Mouse (Mus musculus) adrenal gland, postnatal 14 days (tissue): ENCODE results near the gene Smim24. TPM values are rescaled to one million over a fixed set of nuclear protein-coding genes. Genes with fewer than 3 reads are reported as not detected.

Experiments
- DNase-seq: peaks from one replicate; pipeline ENCODE4 v3.0.0; 2021; ENCODE audit warnings: mixed read lengths
- total RNA-seq: library from RNA; stranded (reverse); gene quantifications from 2 replicates; pipeline ENCODE4 v1.2.3, GENCODE M21; 2021

Gene Smim24
- total RNA-seq, 1 experiment from 2014 or later: 1.9 TPM

DNA sequence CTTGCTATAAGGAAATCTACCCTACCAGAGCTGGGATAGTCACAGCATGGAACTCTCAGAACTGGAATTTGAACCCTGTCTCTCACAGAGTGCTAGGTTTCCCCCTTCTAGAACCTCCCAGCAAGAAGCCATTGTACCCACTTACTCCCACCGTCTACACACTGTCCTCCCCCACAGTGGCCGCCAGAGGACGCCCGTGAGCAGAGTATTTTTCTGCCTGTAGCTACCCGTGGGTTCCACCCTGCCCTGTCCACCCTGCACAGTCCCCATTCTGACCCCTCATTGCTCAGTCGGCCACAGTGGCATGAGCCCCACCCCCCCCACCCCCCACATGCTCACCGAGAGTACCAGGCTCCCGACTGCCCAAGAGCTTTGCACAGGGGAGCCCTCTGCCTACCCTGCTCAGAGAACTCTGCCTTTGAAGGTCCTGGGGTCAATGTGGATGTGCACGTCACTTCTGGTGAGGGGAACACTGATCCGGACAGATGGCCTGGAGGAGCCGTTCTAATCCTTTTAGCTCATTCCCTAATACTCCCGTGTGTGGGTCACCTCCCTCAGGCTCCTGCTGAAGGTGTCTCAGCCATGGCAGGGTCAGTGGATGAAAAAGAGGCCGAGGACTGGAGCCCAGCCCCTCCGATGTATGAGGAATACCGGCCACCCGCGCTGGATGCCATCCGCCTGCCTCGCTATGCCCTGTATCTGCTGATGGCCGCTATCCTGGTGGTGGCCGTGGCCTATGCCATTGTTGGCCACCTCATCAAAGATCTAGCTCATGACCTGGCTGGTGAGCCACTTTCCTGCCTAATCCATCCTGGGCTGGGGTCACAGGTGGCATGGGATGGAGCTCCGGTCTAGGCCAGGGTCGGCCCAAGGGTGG is 2.8 kb upstream of the Smim24 start:
- DNase-seq: peak; percentile 89

DNA sequence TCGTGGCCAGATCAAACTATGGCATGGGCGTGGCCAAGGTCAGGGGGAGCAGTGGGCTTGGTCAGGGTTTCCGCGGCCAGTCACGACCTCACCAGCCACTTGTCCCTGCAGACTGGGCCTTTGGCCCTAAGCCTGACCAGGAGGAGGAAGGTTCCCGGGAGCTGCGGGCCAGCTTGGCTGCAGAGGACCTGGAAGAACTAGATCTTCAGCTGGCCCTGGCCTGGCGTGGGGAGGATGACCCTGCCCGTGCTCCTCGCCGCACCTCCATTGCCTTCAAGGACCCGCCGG is 2.2 kb upstream of the Smim24 start:
- peak; percentile 45 for DNase-seq

- no peak for DNase-seq
Observed at GRCm38 (mm10) chr10:81392270-81392669, 581 bp upstream of the Smim24 start.

DNA sequence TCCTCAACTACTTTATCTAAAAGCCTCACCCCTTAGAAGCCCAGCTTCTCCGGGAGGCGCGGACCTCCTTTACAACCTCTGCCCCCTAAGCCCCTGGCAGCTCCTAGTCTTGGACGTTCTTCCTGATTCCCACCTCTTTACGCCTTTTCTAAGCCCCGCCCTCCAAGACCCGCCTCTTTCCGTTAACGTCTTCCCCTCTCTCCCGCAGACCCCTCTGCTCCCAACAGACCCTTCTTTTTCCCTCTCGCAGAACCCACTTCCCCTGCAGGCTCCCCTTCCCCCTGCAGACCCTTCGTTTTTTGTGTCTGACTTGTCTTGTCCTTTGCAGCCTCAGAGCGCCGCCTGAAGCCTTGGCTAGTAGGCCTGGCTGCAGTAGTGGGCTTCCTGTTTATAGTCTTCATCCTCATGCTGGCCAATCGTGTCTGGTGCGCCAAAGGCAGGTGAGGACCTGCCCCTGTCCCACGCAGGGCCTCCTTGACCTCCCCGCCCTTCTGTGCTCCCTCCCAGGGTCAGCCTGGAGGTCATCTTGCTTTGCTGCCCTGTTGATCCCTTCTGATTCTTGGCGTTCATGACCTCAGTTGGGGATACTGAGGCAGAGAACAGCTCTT is 709 bp downstream of the Smim24 start:
- DNase-seq: peak; percentile 38

GRCm38 (mm10) chr10:81395127-81395526 is 2.3 kb downstream of the Smim24 start:
- peak; percentile 79 for DNase-seq

- DNase-seq: no peak
Observed at GRCm38 (mm10) chr10:81395865-81396264, 3.0 kb downstream of the Smim24 start.

GRCm38 (mm10) chr10:81396749-81397148 is 3.9 kb downstream of the Smim24 start:
- no peak for DNase-seq

DNA sequence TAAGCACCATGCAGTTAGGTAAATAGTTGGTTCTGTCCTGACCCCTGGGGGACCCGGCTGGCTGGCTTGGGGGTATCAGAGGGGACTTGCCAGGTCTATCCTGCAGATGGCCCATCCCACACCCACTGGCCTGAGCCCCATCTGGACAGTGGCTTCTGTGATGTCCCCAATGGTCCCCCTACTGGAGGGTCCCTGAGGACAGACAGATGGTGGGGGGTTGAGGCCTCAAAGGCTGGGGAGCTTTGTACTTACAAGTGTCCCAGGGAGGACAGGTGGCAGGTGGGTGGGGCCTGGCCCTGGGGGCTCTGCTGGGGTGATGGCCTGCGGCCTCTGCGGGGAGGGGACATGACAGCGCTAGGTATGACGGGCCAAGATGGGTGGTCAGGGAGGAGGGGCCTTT is 6.4 kb downstream of the Smim24 start:
- no peak for DNase-seq

GRCm38 (mm10) chr10:81399798-81400308 is 7.0 kb downstream of the Smim24 start:
- DNase-seq: no peak

DNA sequence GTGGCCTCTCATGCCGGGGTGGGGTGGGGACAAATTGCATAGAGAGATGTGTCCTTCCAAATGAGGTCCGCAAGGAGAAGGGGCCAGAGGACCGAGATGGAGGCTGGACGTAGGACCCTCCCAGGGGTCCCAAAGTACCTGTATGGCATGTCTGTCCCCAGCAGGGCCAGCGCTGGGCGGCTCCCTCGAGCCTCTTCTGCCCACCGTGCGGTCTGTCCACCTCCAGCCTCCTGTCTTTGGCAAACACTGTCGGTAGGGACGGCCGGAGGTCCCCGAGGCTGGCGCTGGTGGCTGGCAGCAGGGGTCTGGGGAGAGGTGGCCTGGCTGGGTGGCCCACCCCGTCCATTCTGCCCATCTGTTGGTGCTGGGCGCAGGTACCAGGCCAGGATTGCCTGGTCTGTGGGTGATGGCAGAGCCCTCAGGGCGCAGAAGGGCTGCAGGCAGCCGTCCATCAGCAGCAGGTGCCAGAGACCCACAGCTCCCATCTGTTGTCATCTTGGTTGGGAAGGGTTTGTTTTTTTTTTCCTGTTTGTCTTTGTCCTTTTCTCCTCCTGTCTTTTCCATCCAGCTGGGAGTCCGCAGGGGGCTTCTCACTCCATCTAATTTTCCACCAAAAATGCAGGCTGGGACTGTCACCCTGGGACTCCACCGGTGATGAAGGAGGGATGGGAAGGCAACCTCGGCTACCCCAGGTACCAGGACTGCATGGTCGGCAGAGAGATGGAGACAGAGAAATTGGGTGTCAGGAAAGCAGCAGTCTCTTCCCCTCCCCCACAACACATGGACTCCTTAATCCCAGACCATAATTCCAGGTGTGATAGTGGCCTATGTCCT is 7.7 kb downstream of the Smim24 start:
- no peak for DNase-seq

DNA sequence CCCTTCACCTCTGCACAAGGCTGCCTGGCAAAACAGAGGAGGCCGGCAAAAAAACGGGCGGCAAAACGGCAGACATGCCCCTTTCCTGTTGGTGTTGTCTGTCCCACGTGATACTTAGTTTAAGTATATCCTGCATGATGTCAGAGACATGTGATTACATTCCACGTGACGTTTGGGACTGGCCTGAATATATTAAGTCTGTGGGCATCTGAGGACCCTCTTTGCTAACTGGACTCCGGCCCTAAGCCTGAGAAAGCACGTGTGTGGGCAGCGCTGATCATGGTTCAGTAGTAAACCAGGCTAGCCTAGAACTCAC is 8.3 kb downstream of the Smim24 start:
- no peak for DNase-seq

GRCm38 (mm10) chr10:81401521-81402226 is 8.8 kb downstream of the Smim24 start:
- DNase-seq: peak; percentile 74

DNA sequence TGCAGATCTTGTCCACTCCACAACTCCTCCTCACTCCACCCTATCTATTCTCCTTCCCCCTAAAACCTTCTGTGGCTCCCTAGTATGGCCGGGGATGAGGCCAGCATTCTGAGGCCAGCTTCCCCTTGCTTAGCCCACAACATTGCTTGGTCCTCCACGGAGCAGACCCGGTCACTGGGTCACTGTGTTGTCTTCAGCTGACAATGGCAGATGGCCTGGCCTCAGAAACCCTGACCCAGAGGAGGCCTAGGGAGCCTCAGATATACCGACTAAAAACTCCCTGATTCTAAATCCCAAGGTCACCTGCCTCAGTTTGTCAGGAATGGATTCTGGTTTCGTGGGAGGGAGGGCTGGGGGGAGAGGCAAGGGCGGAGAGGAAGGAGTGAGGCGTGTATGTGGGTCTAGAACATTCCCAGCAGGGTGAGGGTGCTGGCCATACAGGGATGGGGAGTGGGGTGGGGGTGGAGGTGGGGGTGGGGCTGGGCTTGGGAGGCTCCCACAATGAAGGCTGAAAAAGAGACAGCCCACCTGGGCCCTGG is 9.4 kb downstream of the Smim24 start:
- DNase-seq: no peak

GRCm38 (mm10) chr10:81403511-81403910 is 10.7 kb downstream of the Smim24 start:
- DNase-seq: no peak

GRCm38 (mm10) chr10:81404082-81404481 is 11.2 kb downstream of the Smim24 start:
- no peak for DNase-seq

DNA sequence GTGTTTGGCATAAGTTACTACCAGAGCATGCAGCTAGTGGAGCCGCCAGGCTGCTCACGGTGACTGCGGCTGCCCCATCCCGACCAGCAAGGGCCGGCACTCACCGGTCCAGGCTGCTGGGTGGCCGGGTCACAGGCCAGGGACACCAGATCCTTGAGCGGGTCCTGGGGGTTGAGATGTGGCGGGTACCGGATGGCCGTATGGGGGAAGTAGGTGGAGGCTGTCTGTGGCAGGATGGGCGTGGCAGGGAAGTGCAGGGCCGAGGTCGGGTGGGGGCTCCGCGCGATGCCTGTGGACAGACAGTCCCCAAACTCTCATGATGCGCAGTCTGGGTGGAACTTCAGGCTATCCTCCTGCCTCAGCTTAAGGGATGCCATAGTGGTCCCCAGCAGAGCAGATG is 11.9 kb downstream of the Smim24 start:
- no peak for DNase-seq

DNA sequence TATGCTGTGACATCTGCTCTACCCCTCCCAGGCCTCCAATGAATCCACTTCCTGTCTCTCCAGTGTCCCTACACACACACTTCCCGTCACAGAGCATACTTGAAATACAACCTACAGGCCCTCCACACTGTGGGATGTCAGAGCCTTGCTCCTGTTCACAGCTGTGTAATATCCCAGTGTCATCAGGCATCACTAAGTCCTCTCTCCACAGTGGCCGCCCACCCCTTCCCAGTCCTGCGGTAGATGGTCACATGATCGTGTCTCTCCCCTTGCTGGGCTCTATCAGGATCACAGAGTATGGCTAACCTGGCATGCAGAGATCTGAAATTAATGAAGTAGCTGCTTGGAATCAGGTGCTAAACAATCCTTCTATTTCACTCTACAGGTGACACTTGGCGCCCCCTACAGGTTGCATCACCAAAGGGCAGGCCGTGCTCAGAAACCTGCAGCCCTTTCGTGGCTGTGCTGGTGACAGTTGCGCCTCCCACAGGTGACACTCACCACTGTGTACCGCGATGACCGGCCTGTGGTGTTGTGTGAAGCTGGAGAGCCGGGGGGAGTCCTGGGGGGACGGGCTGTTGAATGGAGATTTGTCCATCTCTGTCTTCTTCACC is 12.8 kb downstream of the Smim24 start:
- peak; percentile 80 for DNase-seq

- DNase-seq: no peak
Observed at GRCm38 (mm10) chr10:81406504-81407440, 13.9 kb downstream of the Smim24 start.

DNA sequence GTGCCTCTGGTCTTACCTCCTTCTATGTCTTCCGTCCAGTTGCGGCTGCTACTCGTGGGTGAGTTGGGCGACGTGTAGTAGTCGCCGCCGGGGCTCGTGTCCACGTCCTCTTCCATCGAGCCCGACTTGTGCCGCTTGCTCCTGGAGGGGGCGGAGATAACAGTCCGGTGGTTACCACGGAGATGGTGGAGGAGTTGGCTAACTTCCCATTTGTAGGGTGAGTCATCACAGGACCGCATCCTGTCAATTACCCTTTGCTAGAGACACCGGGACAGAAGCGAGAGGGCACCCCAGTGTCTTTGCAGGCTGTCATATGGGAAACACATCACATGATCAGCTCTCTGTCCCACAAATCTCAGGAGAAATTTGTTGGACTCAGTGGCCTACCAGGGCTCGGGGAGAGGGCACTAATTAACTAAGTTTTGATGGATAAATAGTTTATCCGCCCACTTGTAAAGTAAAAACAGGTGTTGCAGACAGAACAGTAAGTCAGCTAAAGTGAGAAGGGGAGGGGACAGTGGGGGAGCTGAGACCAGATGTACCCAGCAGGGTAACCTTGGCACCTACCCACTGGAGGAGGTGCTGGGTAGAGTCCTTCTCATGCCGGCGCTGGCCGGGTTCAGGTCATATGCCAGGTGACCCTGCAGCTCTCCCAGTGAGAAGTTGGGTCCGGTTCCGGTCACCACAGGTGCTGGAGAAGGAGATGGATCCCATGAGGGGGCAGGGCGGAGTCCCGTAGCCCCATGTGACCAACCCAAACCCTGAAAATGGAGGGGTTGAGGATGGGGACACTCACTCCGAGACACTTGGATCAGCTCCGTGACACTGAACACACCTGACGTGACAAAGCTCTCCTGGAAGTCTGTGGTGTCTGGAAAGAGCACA is 14.9 kb downstream of the Smim24 start:
- peak; percentile 94 for DNase-seq

GRCm38 (mm10) chr10:81408424-81408729 is 15.5 kb downstream of the Smim24 start:
- DNase-seq: no peak
